ENCODE assay signal across 16 mouse cellular contexts in genomic region chr15:99712666-99713559, GRCm38 (mm10). TPM values are rescaled to one million over a fixed set of nuclear protein-coding genes. Genes with fewer than 3 reads are reported as not detected.
DNase-seq lines count a peak whose midpoint lies in the region; ATAC-seq and TF ChIP-seq lines count a peak whose summit lies in the region.
"Had no signal": no experiment of that assay in that cellular context is flagged by ENCODE, and none has a peak within 500 bp of the region (broad histone marks: within the 10 kb centered on the region; RNA-seq: fewer than 3 reads in every experiment).

No protein-coding gene starts in this region.

- 68% methylated on average over 13 of the region's 13 CpGs for WGBS in hindbrain, embryonic 11.5 days
- WGBS in hindbrain, postnatal 0 days = 61% methylated on average over 13 of the region's 13 CpGs

- H3K27ac ChIP-seq in hindbrain, embryonic 11.5 days (ENCODE audit: low read depth, low read length) = peak overlapping the region; percentile 59
- H3K27ac ChIP-seq in hindbrain, postnatal 0 days = no peak overlapping the region
- H3K27ac ChIP-seq in testis, adult 2 months (ENCODE audit: control insufficient read depth, insufficient read depth, low read depth, low read length) = peak overlapping the region; percentile 3

- no peak for TF ChIP-seq POLR2A in testis, adult 2 months (IDR thresholded peaks at IDR 0.05; ENCODE audit: control insufficient read depth, low read depth, low read length)

- 0 out of 2 replicates have a peak, but pooled peaks have one; percentile 13 for ATAC-seq in hindbrain, embryonic 11.5 days (ENCODE audit: low FRiP score)
- ATAC-seq in hindbrain, postnatal 0 days = no peak

- H3K36me3 ChIP-seq in hindbrain, embryonic 11.5 days (ENCODE audit: control insufficient read depth, insufficient read depth, low read length) = peaks cover 34% of the 10 kb centered on the region
- H3K36me3 ChIP-seq in hindbrain, postnatal 0 days (ENCODE audit: insufficient read depth, low read length) = peaks cover 52% of the 10 kb centered on the region
- peaks cover 5% of the 10 kb centered on the region for H3K36me3 ChIP-seq in testis, adult 2 months (ENCODE audit: control insufficient read depth, insufficient read depth, low read length)

- no peak overlapping the region for H3K9ac ChIP-seq in hindbrain, embryonic 11.5 days (ENCODE audit: low read depth, low read length)
- H3K9ac ChIP-seq in hindbrain, postnatal 0 days (replicated peaks; ENCODE audit: low read length) = no peak overlapping the region

- no peaks in the 10 kb centered on the region for H3K4me1 ChIP-seq in hindbrain, embryonic 11.5 days (replicated peaks; ENCODE audit: control insufficient read depth, insufficient read depth, low read length)
- H3K4me1 ChIP-seq in hindbrain, postnatal 0 days (ENCODE audit: insufficient read depth, low read length) = peaks cover 16% of the 10 kb centered on the region
- peaks cover 3% of the 10 kb centered on the region for H3K4me1 ChIP-seq in testis, adult 2 months (ENCODE audit: control insufficient read depth, insufficient read depth, low read length)

- no peak overlapping the region for H3K4me2 ChIP-seq in hindbrain, embryonic 11.5 days (replicated peaks; ENCODE audit: low read depth, low read length)
- H3K4me2 ChIP-seq in hindbrain, postnatal 0 days (ENCODE audit: low read depth, low read length) = no peak overlapping the region

- no peaks in the 10 kb centered on the region for H3K9me3 ChIP-seq in hindbrain, embryonic 11.5 days (ENCODE audit: control insufficient read depth, low read length)
- no peaks in the 10 kb centered on the region for H3K9me3 ChIP-seq in hindbrain, postnatal 0 days (ENCODE audit: low read length)

- no peak for TF ChIP-seq CTCF in hindbrain, postnatal 0 days (IDR thresholded peaks at IDR 0.05; ENCODE audit: low read depth)
- no peak for TF ChIP-seq CTCF in testis, adult 2 months (IDR thresholded peaks at IDR 0.05; ENCODE audit: control insufficient read depth, insufficient read depth, insufficient replicate concordance, low read depth, low read length)

- H3K27me3 ChIP-seq in hindbrain, embryonic 11.5 days (ENCODE audit: control insufficient read depth, insufficient read depth, low read length) = no peaks in the 10 kb centered on the region
- H3K27me3 ChIP-seq in hindbrain, postnatal 0 days (ENCODE audit: insufficient read depth, low read length) = no peaks in the 10 kb centered on the region
- H3K27me3 ChIP-seq in testis, adult 2 months (ENCODE audit: control insufficient read depth, insufficient read depth, low read length) = no peaks in the 10 kb centered on the region

- DNase-seq in cerebellum, adult 9-10 months = peak; percentile 44
- no peak for DNase-seq in cerebellum, adult 11 months
- no peak for DNase-seq in hindbrain, embryonic 11.5 days (ENCODE audit: low spot score)
- no peak for DNase-seq in hindbrain, postnatal 0 days (ENCODE audit: low spot score)
- no peak for DNase-seq in testis, postnatal 14 days (ENCODE audit: low spot score)
- DNase-seq in right cerebral cortex, adult 18-20 months = no peak
- no peak for DNase-seq in ovary, postnatal 14 days (ENCODE audit: low spot score)
- DNase-seq: embryo, embryonic 11 days; lung, postnatal 10 days had no signal

- no peak overlapping the region for H3K4me3 ChIP-seq in hindbrain, embryonic 11.5 days (ENCODE audit: low read depth, low read length)
- no peak overlapping the region for H3K4me3 ChIP-seq in hindbrain, postnatal 0 days (ENCODE audit: low read length)
- no peak overlapping the region for H3K4me3 ChIP-seq in testis, adult 2 months (ENCODE audit: control insufficient read depth, low read depth, low read length)
- H3K4me3 ChIP-seq: myocyte had no signal

RNA-seq across cellular contexts. Expression of gene Gpd1, which starts 4.4 kb away (rescaled TPM):
- 0.25 and 0.36 TPM in 2 replicates for polyA plus RNA-seq in hindbrain, embryonic 11.5 days (2014; fragmentation: Nextera tagmentation; extraction: Ambion mirVana)
- total RNA-seq in hindbrain, postnatal 0 days (2014; rRNA removed) = 2.8 and 3.7 TPM in 2 replicates
- polyA plus RNA-seq in hindbrain, postnatal 0 days (2015; fragmentation: Nextera tagmentation; extraction: Ambion mirVana) = 2.5 TPM in 2 replicates
- 16.6 and 16.9 TPM in 2 replicates for polyA plus RNA-seq in testis, adult 2 months (2012; rRNA removed)

RNA-seq across cellular contexts. Expression of gene Gm17349, which starts 7.6 kb away (rescaled TPM):
- not detected in 2 replicates for polyA plus RNA-seq in hindbrain, embryonic 11.5 days (2014; fragmentation: Nextera tagmentation; extraction: Ambion mirVana)
- not detected in 2 replicates for total RNA-seq in hindbrain, postnatal 0 days (2014; rRNA removed)
- polyA plus RNA-seq in hindbrain, postnatal 0 days (2015; fragmentation: Nextera tagmentation; extraction: Ambion mirVana) = not detected in 2 replicates
- polyA plus RNA-seq in testis, adult 2 months (2012; rRNA removed) = not detected in 2 replicates
- total RNA-seq: hematopoietic stem cell, adult 5-6 weeks had no signal
- polyA plus RNA-seq: C2C12; large intestine, adult 2 months; limb, embryonic 11.5 days; myocyte; stomach, embryonic 14.5 days had no signal

RNA-seq across cellular contexts. Expression of gene Smarcd1, which starts 11.0 kb away (rescaled TPM):
- 99.1 and 103 TPM in 2 replicates for polyA plus RNA-seq in hindbrain, embryonic 11.5 days (2014; fragmentation: Nextera tagmentation; extraction: Ambion mirVana)
- total RNA-seq in hindbrain, postnatal 0 days (2014; rRNA removed) = 74.0 and 89.4 TPM in 2 replicates
- polyA plus RNA-seq in hindbrain, postnatal 0 days (2015; fragmentation: Nextera tagmentation; extraction: Ambion mirVana) = 78.1 and 91.2 TPM in 2 replicates
- 26.3 and 30.9 TPM in 2 replicates for polyA plus RNA-seq in testis, adult 2 months (2012; rRNA removed)

RNA-seq across cellular contexts. Expression of gene Cox14, which starts 12.5 kb away (rescaled TPM):
- 148 and 163 TPM in 2 replicates for polyA plus RNA-seq in hindbrain, embryonic 11.5 days (2014; fragmentation: Nextera tagmentation; extraction: Ambion mirVana)
- total RNA-seq in hindbrain, postnatal 0 days (2014; rRNA removed) = 61.2 and 101 TPM in 2 replicates
- polyA plus RNA-seq in hindbrain, postnatal 0 days (2015; fragmentation: Nextera tagmentation; extraction: Ambion mirVana) = 201 and 202 TPM in 2 replicates
- 50.5 and 51.6 TPM in 2 replicates for polyA plus RNA-seq in testis, adult 2 months (2012; rRNA removed)

RNA-seq across cellular contexts. Expression of gene Asic1, which starts 42.7 kb away (rescaled TPM):
- polyA plus RNA-seq in hindbrain, embryonic 11.5 days (2014; fragmentation: Nextera tagmentation; extraction: Ambion mirVana) = 14.4 and 21.0 TPM in 2 replicates
- total RNA-seq in hindbrain, postnatal 0 days (2014; rRNA removed) = 127 and 143 TPM in 2 replicates
- 32.0 and 37.1 TPM in 2 replicates for polyA plus RNA-seq in hindbrain, postnatal 0 days (2015; fragmentation: Nextera tagmentation; extraction: Ambion mirVana)
- polyA plus RNA-seq in testis, adult 2 months (2012; rRNA removed) = 0.07 and 0.16 TPM in 2 replicates
- total RNA-seq: hematopoietic stem cell, adult 5-6 weeks had no signal
